Mouse (Mus musculus): ENCODE data around the gene Hipk3. TPM values are rescaled to one million over a fixed set of nuclear protein-coding genes. Genes with fewer than 3 reads are reported as not detected.

The Hipk3 gene
- polyA plus RNA-seq, 1 experiment from 2014 or later = 14.9 TPM

DNA sequence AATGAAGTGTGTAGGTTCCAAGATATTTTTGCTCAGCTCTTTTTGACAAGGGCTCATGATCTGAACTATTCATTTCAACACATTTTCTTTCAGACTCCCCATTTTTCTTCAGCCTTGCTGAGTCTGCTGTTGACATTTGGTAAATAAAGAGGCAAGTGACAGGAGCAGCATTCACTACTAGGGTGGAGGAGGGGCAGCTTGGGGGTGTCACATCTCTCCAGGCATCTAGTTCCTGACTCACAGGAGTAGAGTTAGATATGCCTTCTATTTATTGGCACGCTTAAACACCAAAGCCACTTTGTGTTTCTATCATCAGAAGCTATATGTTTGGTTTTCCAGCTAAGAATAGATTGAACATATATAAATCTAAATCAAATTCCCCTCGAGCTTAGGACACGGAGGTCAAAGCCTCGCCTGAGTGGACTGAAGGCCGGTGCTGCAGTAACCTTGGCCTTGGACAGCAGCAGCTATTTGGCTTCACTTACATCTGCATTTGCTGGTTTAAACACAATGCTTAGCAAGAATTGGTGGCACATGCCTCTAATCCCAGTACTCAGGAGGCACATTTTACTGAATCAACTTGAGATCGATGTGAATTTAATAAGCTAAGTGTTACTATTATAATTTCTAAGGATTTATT is 95.5 kb downstream of the Hipk3 start:
- Histone ChIP-seq H3K27me3 (ENCODE audit: control insufficient read depth, insufficient read depth, low read length) (no peaks in the 10 kb centered on the region), H3K27ac (ENCODE audit: low read depth, low read length) (no peak overlapping the region), H3K9me3 (ENCODE audit: control insufficient read depth, low read length) (no peaks in the 10 kb centered on the region), H3K36me3 (ENCODE audit: control insufficient read depth, insufficient read depth, low read length) (no peaks in the 10 kb centered on the region), H3K4me1 (ENCODE audit: control insufficient read depth, insufficient read depth, low read length) (no peaks in the 10 kb centered on the region), H3K4me3 (ENCODE audit: low read depth, low read length) (no peak overlapping the region), H3K4me2 (ENCODE audit: low read depth) (no peak overlapping the region), H3K9ac (ENCODE audit: low read length) (no peak overlapping the region)
- DNase-seq (ENCODE audit: low spot score) (no peak), ATAC-seq (ENCODE audit: insufficient read depth, low FRiP score, low TSS enrichment) (no peak)
- 86% methylated on average over 6 of the region's 6 CpGs for WGBS

DNA sequence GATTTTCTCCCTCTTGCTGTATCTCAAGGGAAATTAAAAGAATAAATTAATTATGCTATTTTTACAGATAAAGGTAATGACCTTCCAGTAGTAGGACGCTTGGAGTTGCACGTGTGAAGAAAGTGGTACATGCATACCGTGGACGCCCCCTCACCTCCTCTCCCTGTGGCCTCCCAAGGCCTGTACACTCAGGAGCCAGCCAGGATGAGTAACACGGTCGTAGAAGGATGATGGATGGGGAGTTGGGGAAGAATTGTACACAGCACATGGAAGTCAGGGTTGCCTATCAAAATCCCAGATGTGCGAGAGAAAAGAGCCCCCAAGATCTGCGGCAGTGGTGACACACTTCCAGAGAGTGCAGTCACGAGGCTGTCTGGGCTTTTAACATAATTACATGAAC is 98.3 kb downstream of the Hipk3 start:
- no peak overlapping the region for H3K4me3 ChIP-seq (ENCODE audit: low read depth, low read length)

DNA sequence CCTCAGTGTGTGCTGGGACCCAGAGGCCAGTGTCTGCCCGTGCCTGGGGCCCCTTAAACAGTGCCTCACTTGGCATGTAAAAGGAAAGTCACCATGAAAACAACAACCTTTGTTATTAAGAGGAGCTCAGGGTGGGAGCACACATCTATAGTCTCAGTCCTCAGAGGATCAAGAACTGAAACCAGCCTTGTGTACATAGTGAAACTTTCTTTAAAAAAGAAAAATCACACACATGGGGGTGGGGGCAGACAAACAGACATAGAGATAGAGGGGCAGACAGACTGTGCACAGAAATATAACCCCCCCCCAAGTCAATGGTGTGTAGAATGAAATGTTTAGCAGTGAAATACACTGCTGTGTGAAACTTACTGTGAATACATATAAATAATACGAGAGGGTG is 99.5 kb downstream of the Hipk3 start:
- Histone ChIP-seq H3K9ac (ENCODE audit: low read length) (no peak overlapping the region), H3K4me2 (ENCODE audit: low read depth) (no peak overlapping the region), H3K4me1 (ENCODE audit: control insufficient read depth, insufficient read depth, low read length) (no peaks in the 10 kb centered on the region), H3K9me3 (ENCODE audit: control insufficient read depth, low read length) (no peaks in the 10 kb centered on the region), H3K36me3 (ENCODE audit: control insufficient read depth, insufficient read depth, low read length) (no peaks in the 10 kb centered on the region), H3K4me3 (ENCODE audit: low read depth, low read length) (no peak overlapping the region), H3K27ac (ENCODE audit: low read depth, low read length) (no peak overlapping the region), H3K27me3 (ENCODE audit: control insufficient read depth, insufficient read depth, low read length) (no peaks in the 10 kb centered on the region)
- ATAC-seq (ENCODE audit: insufficient read depth, low FRiP score, low TSS enrichment) = no peak
- DNase-seq (ENCODE audit: low spot score) = no peak
- 49% methylated on average over 2 of the region's 2 CpGs for WGBS

More for the DNA sequence above, 98.3 kb downstream of the Hipk3 start:
- H3K27ac ChIP-seq (ENCODE audit: low read depth, low read length) = no peak overlapping the region
- no peak overlapping the region for H3K9ac ChIP-seq (ENCODE audit: low read length)
- H3K4me2 ChIP-seq (ENCODE audit: low read depth) = no peak overlapping the region
- DNase-seq (ENCODE audit: low spot score) (no peak), ATAC-seq (ENCODE audit: insufficient read depth, low FRiP score, low TSS enrichment) (no peak)
- H3K4me1 ChIP-seq (ENCODE audit: control insufficient read depth, insufficient read depth, low read length) = no peaks in the 10 kb centered on the region
- no peaks in the 10 kb centered on the region for H3K36me3 ChIP-seq (ENCODE audit: control insufficient read depth, insufficient read depth, low read length)
- WGBS = 76% methylated on average over 9 of the region's 9 CpGs
- H3K9me3 ChIP-seq (ENCODE audit: control insufficient read depth, low read length) = no peaks in the 10 kb centered on the region
- H3K27me3 ChIP-seq (ENCODE audit: control insufficient read depth, insufficient read depth, low read length) = no peaks in the 10 kb centered on the region

DNA sequence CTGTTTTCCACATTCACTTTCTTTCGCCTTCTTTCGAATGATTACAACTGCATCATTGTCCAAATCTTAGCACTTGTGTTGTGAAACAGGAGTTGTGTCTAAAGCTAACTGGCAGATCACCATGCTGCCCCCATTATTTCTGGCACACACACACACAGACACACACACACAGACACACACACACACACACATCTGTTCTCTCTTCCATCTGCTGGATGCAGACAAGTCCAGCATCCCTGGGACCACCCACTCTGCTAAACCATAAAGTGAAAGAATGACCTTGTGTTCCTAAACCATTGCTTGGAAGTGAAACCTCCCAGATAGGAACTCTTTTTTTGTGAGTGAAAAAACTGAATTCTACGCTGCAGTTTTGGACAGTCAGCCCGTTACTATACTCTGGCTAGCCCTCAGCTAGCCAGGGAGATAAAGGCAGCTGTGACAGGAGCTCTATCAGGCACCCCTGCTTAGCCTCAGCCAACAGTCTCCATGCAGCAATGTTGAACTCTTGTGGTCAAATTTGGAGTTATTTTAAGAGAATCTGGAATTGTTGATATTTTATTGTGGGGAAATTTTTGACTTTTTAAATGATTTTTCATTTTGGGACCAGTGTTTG is 101.4 kb downstream of the Hipk3 start:
- Histone ChIP-seq H3K27ac (ENCODE audit: low read depth, low read length) (no peak overlapping the region), H3K9ac (ENCODE audit: low read length) (no peak overlapping the region), H3K36me3 (ENCODE audit: control insufficient read depth, insufficient read depth, low read length) (no peaks in the 10 kb centered on the region), H3K27me3 (ENCODE audit: control insufficient read depth, insufficient read depth, low read length) (no peaks in the 10 kb centered on the region), H3K4me3 (ENCODE audit: low read depth, low read length) (no peak overlapping the region), H3K4me2 (ENCODE audit: low read depth) (no peak overlapping the region), H3K9me3 (ENCODE audit: control insufficient read depth, low read length) (no peaks in the 10 kb centered on the region), H3K4me1 (ENCODE audit: control insufficient read depth, insufficient read depth, low read length) (no peaks in the 10 kb centered on the region)
- DNase-seq (ENCODE audit: low spot score) = no peak
- ATAC-seq (ENCODE audit: insufficient read depth, low FRiP score, low TSS enrichment) = no peak
- WGBS = 70% methylated on average over 4 of the region's 4 CpGs

DNA sequence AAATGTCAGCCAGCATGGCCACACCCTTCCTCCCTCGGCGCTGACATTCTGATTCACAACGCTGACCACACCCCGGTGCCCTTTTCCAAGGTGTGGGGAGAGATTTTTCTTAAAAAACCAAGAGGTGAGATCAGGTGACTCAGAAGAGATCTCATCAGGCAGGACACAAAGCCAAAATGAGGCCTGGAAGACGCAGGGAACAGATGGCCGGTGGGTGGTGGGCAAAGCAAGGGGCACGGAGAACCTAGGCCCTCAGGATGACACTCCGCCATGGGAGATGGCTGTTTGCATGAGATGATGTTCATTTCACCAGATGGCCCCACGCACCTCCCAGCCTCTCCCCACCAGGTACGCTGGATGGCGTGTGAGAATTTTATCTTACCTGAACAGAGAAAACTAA is 105.0 kb downstream of the Hipk3 start:
- no peaks in the 10 kb centered on the region for H3K4me1 ChIP-seq (ENCODE audit: control insufficient read depth, insufficient read depth, low read length)
- no peaks in the 10 kb centered on the region for H3K9me3 ChIP-seq (ENCODE audit: control insufficient read depth, low read length)
- H3K4me2 ChIP-seq (ENCODE audit: low read depth) = no peak overlapping the region
- H3K36me3 ChIP-seq (ENCODE audit: control insufficient read depth, insufficient read depth, low read length) = no peaks in the 10 kb centered on the region
- H3K9ac ChIP-seq (ENCODE audit: low read length) = no peak overlapping the region
- DNase-seq (ENCODE audit: low spot score) (no peak), ATAC-seq (ENCODE audit: insufficient read depth, low FRiP score, low TSS enrichment) (no peak)
- H3K27ac ChIP-seq (ENCODE audit: low read depth, low read length) = no peak overlapping the region
- WGBS = 93% methylated on average over 11 of the region's 11 CpGs
- H3K27me3 ChIP-seq (ENCODE audit: control insufficient read depth, insufficient read depth, low read length) = no peaks in the 10 kb centered on the region
- no peak overlapping the region for H3K4me3 ChIP-seq (ENCODE audit: low read depth, low read length)

DNA sequence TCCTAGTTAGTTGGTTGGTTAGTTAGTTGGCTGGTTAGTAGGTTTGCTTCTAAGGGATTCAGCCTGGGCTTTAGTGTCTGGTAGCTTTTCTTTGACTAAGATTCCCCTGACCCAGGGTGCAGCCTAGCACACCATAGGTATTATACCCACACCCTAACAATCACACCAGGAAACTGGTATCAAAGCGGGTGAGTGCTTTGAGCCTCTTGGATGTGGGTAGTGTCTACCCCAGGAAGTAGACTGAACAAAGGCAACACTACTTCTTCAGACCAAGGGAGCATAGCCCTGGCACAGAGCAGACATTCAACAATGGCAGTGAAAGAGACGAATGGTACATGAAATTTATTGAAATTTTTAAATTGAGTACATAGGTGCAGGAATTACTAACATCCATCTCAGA is 108.3 kb downstream of the Hipk3 start:
- DNase-seq (ENCODE audit: low spot score) = no peak
- 77% methylated on average over 2 of the region's 2 CpGs for WGBS
- Histone ChIP-seq H3K4me1 (ENCODE audit: control insufficient read depth, insufficient read depth, low read length) (no peaks in the 10 kb centered on the region), H3K27me3 (ENCODE audit: control insufficient read depth, insufficient read depth, low read length) (no peaks in the 10 kb centered on the region), H3K9me3 (ENCODE audit: control insufficient read depth, low read length) (no peaks in the 10 kb centered on the region), H3K4me2 (ENCODE audit: low read depth) (no peak overlapping the region), H3K27ac (ENCODE audit: low read depth, low read length) (no peak overlapping the region), H3K4me3 (ENCODE audit: low read depth, low read length) (no peak overlapping the region), H3K9ac (ENCODE audit: low read length) (no peak overlapping the region), H3K36me3 (ENCODE audit: control insufficient read depth, insufficient read depth, low read length) (no peaks in the 10 kb centered on the region)
- ATAC-seq (ENCODE audit: insufficient read depth, low FRiP score, low TSS enrichment) = no peak

DNA sequence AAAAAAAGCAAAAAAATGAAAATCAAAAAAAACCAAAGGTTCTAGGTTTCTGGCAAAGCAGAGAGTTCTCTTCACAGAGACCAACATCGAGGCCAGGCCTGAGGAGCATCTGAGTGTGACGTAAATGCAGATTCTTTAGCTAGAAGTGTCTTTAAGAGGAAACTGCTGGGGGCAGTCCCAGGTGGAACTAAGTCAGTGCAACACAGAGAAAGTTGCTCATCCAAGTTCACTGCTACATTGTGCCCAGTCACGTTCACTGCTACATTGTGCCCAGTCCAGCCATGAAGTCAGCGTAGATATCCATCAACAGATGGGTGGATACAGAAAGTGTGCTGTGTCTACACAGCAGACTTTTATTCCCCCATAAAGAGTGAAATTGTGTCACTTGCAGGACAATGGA is 110.7 kb downstream of the Hipk3 start:
- H3K4me2 ChIP-seq (ENCODE audit: low read depth) = no peak overlapping the region
- ATAC-seq (ENCODE audit: insufficient read depth, low FRiP score, low TSS enrichment) (no peak), DNase-seq (ENCODE audit: low spot score) (no peak)
- no peak overlapping the region for H3K9ac ChIP-seq (ENCODE audit: low read length)
- H3K4me3 ChIP-seq (ENCODE audit: low read depth, low read length) = no peak overlapping the region
- no peak overlapping the region for H3K27ac ChIP-seq (ENCODE audit: low read depth, low read length)
- no peaks in the 10 kb centered on the region for H3K9me3 ChIP-seq (ENCODE audit: control insufficient read depth, low read length)
- 94% methylated on average over 4 of the region's 4 CpGs for WGBS
- H3K36me3 ChIP-seq (ENCODE audit: control insufficient read depth, insufficient read depth, low read length) = no peaks in the 10 kb centered on the region
- no peaks in the 10 kb centered on the region for H3K4me1 ChIP-seq (ENCODE audit: control insufficient read depth, insufficient read depth, low read length)
- H3K27me3 ChIP-seq (ENCODE audit: control insufficient read depth, insufficient read depth, low read length) = no peaks in the 10 kb centered on the region

DNA sequence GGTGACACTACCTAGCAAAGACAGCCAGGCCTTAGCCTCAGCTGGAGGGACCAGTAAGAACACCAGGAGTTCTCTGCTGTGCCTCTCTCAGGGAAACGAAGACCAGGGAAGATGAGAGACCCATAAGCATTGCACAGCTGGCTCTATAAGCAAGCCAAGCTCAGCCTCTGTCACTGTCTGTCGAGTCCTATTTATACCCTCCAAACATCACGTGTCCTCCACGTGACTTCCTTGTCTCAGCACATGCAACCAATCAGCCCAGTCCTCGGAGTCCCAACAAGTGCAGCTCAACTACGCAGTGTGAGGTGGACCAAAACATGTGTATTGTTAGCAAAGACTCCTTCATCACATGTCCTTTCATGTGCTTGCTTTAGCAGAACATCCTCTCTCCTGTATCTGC is 111.4 kb downstream of the Hipk3 start:
- Histone ChIP-seq H3K27me3 (ENCODE audit: control insufficient read depth, insufficient read depth, low read length) (no peaks in the 10 kb centered on the region), H3K4me2 (ENCODE audit: low read depth) (no peak overlapping the region), H3K4me1 (ENCODE audit: control insufficient read depth, insufficient read depth, low read length) (no peaks in the 10 kb centered on the region), H3K9ac (ENCODE audit: low read length) (no peak overlapping the region), H3K36me3 (ENCODE audit: control insufficient read depth, insufficient read depth, low read length) (no peaks in the 10 kb centered on the region), H3K9me3 (ENCODE audit: control insufficient read depth, low read length) (no peaks in the 10 kb centered on the region), H3K4me3 (ENCODE audit: low read depth, low read length) (no peak overlapping the region), H3K27ac (ENCODE audit: low read depth, low read length) (no peak overlapping the region)
- ATAC-seq (ENCODE audit: insufficient read depth, low FRiP score, low TSS enrichment) (no peak), DNase-seq (ENCODE audit: low spot score) (no peak)
- 92% methylated on average over 6 of the region's 6 CpGs for WGBS

DNA sequence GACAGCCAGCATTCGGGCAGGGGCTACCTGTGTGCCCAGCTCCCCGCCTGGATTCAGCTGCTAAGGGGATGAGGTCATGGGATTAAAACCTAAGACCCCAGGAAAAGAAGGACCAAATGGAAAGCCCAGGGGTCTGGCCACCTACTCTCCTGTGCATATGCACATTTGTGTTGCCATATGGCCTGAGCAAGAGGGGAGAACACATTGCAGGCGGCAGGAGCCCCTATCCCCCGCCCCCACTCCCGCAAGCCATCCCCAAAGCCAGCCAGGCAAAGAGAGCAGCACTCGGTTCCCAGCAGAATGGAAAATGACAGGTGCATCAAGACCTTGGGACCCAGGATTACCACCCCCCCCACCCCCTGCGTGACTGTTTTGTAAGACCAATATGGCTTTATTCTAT is 114.9 kb downstream of the Hipk3 start:
- Histone ChIP-seq H3K27ac (ENCODE audit: low read depth, low read length) (no peak overlapping the region), H3K27me3 (ENCODE audit: control insufficient read depth, insufficient read depth, low read length) (no peaks in the 10 kb centered on the region), H3K36me3 (ENCODE audit: control insufficient read depth, insufficient read depth, low read length) (no peaks in the 10 kb centered on the region), H3K4me3 (ENCODE audit: low read depth, low read length) (no peak overlapping the region), H3K4me1 (ENCODE audit: control insufficient read depth, insufficient read depth, low read length) (no peaks in the 10 kb centered on the region), H3K9me3 (ENCODE audit: control insufficient read depth, low read length) (no peaks in the 10 kb centered on the region), H3K4me2 (ENCODE audit: low read depth) (no peak overlapping the region), H3K9ac (ENCODE audit: low read length) (no peak overlapping the region)
- 35% methylated on average over 7 of the region's 7 CpGs for WGBS
- DNase-seq (ENCODE audit: low spot score) (no peak), ATAC-seq (ENCODE audit: insufficient read depth, low FRiP score, low TSS enrichment) (no peak)

Measured in neural tube, embryonic 11.5 days (tissue).